Mouse (Mus musculus) ovary, postnatal 14 days (tissue): ENCODE measurements around the gene Crebrf.

Source experiments
- DNase-seq: peaks from one replicate; pipeline ENCODE4 v3.0.0; 2022; ENCODE audit warnings: low spot score

Gene Crebrf

DNA sequence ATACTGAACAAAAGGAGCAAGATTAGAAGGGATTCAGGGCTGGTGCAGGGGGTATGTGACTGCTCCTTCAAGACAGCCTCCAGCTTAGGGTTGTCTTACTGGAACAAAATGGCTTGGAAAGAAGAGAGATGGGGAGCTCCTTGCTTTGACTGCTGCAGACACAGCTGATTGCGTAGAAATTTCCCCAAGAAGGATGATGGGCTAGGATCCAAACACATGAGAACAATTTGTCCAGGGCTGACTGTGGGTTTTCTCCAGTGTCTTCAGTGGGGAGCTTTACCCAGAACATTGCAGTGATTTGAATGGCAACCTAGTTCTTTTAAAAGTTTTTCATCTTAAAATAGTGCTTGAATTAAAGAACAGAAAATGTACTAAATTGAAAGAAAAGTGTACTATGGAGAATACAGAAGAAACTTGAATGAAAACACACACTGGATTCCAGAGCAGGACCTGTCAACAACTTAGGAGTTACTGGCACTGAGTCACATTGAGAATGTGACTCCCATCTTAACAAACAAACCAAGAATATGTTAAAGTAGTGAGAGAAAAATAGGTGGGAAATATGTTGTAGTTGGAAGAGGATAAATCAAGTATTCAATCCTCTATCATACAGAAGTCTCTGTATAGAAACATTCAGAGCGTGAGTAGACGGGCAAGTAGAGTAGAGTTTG, 63.1 kb downstream of the Crebrf start:
- DNase-seq = no peak

DNA sequence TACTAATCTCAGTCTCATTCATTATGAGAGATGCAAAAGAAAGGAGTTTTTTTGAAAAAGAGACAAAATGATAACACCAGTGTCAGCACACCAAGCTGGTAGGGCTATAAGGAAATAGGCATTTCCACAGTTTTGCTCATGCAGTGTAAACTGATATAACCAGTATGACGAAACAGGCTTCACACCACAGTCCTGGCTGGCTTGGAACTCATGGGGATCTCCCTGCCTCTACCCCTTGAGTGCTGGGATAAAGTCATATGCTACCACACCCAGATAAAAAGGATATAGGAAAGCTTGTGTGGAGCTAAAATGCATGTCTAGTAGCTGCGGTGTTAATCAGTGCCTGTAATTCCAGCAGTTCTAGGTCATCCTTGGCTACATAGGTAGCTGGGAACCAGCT, 64.0 kb downstream of the Crebrf start:
- no peak for DNase-seq

DNA sequence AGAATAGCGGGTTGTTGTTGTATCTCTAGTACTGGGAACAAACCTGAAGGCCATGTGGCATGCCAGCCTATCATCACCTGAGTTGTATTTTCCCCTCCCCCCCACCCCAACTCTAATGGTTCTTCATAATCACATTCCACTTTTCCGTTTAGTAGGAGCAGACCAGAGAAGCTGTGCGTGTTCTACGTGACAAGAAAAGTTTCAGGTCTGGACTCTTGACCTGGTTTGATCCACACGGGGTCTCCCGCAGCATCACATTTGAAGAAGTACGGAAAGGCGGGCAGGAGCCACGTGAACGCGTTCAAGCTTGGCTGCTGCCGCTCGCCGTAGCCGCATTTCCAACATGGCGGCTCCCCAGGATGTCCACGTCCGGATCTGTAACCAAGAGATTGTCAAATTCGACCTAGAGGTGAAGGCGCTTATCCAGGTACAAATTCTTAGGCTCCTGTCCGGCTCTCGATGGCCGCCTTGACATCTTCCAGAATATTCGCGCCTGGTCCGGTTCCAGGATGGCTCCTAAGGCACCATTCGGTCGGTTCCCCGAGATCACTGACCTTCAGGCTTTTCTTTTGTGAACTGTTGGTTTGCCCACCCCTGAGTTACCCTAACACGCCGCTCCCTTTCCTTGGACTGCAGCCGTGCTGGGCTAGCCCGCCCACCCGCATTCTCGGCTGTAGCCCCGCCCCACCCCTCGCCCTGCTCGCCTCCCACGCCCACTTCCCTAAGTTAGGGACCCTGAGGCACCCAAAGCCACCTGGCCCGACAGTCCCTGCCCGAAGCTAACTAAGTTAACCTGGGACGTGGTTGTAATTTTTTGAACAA, 65.5 kb downstream of the Crebrf start, which contains the start of gene Bnip1:
Gene Bnip1, plus strand, starts transcription at position 317 of the 822 bp plus-strand sequence.
- DNase-seq = peak; percentile 69

DNA sequence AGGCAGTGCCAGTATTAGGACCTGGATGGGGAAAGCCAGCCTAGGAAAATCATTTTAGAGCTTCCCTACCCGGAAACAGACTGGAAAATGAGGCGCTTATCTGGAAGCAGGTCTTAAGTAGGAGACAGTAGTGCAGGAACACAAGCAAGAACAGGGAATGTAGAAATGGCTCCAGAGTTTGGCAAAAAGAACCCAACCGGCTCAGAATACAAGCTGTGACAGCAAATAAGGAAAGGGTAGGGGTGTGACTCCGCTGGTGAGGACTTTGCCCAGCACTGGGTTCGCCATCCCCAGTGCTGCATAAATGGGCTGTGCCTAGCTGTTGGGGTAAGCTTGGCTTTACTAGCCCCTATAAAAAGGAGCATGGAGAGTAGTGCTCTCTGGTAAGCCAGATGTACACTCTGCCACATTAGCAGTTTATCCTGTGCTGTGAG, 66.2 kb downstream of the Crebrf start:
- no peak for DNase-seq

DNA sequence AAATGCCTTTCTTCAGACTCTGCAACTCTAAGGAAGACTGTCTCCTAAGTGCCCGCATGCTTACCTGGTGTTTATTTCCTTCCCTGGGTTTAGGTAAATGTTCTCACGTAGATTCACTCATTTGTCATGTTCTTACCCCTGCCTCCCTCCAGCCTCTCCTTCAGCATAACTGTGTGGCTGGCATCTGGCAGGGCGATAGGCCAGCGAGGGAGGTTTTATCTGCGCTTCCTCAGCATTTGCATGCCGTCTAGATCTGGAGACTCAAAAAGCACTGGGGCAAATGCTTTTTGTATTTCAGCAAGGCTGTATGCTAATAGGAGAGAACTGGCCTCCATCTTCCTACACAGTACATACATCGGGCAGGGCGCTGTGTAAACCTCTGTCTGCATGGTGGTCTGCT, 69.1 kb downstream of the Crebrf start:
- DNase-seq = no peak

DNA sequence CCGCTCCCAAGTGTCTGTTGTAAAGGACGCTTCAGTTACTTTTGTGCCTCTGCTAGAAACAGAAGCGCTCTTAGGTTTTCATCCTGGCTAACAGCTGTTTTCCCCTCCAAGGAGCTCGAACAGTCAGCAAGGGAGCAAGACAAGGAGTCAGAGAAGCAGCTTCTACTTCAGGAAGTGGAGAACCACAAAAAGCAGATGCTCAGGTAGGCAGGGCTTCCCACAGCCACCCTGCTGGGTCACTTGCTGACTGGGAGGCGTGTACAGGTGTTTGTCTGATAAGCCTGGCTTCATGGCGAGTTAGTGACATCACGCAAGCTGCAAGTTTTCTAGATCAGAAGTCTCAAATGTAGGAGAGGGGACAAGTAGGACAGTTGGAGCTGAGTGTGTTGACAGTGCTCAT, 71.1 kb downstream of the Crebrf start:
- DNase-seq = no peak

DNA sequence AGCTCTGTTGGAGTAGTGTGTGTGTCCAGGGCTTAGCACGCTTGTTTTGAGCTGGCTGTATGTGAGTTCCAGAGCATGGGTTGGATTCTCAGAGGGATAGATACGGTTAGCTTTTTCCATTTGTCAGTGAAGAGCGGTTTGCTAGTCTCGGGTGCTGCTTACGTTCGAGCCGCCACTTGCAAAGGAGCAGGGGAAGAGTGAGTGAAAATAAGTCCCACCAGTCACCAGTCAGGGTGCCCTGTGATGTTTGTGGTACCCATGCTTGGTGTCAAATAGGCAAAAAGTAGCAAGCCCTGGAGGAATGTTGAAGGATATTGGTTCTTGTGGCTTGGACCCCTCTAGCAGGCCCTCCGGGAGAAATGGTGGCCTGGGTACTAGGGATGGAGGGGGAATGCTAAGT, 73.5 kb downstream of the Crebrf start:
- no peak for DNase-seq

DNA sequence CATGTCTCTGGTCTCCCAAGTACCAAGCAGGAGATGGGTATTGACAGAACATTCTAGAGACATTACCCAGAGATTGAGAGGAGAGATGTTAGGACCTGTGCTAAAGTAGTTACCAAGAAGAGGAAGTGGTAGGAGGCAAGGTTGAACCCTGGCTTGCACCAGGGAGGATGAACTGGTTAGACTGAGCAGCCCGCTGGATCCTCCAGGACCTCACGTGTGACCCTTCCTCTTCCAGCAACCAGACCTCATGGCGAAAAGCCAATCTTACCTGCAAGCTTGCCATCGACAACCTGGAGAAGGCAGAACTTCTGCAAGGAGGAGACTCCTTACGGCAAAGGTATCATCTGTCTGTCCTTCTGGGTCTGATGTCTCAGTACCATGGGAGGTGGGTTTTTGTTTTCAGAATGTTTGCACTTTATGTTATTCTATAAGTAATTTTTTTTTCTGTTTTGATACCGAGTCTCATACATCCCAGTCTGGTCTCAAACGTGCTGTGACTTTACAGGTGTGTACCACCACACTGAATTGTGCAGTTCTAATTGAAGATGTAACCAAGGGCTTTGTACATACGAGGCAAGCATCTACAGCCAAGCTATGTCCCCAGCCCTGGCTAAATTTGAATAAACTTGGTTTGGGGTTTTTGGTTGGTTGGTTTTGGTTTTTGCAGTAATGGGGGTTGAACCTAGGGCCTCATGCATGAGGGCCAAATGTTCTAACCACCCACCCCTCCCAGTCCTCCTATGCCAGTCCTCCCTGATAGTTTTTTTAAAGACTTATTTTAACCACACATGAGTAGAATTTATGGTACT, 74.2 kb downstream of the Crebrf start:
- no peak for DNase-seq

DNA sequence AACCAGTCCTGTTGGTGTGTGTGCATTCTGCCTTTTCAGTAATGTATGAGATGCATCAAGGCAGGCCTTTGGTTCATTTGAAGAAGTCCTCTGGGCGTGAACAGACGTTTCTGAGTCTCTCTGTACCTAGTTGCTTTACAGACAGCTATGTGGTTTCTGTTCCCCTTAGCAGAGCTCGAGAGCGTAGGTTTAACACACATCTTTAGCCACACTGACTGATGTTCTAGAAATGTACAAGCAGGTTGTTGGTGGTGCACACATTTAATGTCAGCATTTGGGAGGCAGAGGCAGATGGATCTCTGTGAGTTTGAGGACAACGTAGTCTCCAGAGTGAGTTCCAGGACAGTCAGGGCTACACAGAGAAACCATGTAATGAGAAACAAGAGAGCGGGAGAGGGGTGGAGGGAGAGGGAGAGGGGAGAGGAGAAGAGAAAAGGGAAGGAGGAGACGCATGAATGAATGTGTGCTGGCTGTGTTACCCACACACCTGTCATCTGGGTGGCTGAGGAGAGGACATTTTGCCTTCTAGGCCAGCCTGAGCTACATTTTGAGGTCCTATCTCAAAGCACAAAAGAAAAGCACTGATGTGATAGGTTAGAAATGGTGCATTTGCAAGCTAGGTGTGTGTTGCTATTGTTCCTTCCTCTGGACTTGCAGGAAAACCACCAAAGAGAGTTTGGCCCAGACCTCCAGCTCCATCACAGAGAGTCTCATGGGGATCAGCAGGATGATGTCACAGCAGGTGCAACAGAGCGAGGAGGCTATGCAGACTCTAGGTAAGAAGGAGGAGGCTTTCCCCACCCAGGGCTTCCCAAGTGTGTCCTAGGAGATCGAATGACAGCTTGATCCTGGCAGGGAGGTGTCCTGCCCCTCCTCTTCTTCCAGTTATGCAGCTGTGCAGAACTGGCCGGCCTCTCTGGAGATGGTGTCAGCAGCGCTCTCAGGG, 75.1 kb downstream of the Crebrf start:
- DNase-seq = no peak

DNA sequence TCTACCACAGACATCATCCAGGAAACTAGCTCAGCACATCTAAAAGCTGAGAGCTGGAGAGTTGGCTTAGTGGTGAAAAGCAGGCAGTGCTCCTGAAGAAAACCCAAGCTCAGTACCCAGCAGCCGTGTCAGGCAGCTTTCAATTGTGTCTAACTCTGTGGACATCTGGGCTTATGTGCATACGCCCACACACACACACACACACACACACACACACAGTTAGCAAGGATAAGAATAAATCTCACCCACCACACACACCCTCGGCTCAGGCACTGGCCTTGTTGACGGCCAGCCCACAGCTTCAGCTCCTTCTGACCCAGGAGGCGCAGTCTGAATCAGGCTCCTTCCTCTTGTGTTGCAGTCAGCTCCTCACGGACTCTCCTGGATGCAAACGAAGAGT, 76.1 kb downstream of the Crebrf start:
- no peak for DNase-seq

DNA sequence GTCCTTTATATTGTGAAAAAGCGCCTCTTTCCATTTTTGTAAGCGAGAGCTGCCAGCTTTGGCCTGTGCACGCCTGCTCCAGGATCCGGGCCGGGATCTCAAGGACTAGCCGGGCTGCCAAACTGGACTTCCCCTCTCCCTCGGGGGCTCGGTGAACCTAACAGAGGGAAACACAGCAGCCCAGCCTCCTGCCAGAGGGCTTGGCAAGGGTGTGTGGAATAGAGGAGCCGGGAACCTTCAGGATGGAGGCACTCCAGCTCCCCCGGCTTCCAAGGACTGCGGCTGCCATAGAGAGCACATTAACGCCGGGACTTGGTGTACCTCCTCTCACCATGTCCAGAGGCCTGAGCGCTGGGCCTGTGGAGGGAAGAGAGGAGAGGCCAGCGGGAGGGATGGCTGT, 76.6 kb downstream of the Crebrf start:
- DNase-seq = no peak

DNA sequence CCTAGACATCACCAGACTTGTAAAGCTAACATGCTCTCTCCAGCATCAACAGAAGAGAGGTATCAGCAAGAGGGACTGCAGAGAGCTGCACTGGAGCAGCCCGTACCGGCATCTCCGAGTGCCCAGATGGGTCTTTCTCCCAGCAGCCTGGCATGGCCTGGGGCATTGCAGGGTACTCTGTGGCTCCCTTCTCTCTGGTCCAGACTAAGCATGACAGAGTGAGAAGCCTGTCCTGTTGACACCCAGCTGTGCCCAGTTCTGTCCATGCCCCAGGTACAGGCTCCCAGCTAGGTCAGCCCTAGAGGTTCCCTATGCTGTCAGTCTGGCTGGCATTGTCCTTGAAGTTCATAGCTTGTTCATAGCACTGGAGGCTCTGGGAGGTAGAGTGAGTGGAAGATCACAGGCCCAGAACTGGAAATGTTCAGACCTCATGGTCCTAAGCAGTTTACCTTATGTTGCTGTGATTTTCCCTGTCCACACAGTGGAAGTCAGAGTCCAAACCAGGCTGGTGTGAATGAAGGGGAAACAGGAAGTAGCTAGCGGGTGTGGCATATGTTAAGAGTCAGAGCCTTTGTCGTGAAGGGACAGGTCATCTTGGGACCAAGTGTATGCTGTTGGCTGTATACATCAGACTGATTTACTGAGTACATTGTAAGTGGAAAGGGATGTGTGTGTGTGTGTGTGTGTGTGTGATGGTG, 77.8 kb downstream of the Crebrf start:
- DNase-seq = no peak

DNA sequence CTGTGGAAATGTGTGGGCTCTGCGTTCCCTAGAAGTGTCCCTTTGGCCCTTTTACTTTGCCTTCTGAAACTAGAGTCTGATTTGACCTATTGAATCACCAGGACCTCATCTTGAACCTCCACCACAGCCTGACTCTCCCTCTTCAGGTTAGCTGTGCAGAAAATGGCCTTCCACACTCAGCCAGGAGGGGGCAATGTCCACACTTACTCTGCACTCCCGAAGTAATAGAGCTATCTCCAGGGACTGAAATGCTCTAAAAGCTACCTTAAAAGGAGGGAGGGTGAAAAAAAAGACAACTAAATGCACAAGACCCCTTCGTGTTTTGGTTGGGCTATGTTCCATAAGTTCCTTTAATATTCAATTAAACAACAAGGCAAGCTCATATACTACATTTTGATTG, 79.3 kb downstream of the Crebrf start:
- peak; percentile 36 for DNase-seq

DNA sequence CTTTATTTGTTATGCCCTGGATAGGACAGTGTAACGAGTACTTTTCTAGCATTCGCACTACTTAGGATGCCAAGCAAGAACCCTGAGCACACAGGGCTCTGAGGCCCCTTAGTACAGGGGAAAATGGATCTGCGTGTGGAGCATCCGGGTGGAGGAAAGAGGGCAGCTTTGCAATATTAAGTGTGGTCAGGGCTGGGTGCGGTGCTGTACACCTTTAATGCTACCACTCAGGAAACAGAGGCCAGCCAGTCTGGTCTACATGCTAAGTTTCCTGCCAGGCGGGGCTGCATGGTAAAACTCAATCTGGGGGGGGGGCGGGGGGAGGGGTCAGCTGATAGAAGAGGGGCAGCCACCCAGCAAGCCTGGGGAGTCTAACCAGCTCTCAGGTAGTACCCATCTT, 79.9 kb downstream of the Crebrf start:
- DNase-seq = no peak

DNA sequence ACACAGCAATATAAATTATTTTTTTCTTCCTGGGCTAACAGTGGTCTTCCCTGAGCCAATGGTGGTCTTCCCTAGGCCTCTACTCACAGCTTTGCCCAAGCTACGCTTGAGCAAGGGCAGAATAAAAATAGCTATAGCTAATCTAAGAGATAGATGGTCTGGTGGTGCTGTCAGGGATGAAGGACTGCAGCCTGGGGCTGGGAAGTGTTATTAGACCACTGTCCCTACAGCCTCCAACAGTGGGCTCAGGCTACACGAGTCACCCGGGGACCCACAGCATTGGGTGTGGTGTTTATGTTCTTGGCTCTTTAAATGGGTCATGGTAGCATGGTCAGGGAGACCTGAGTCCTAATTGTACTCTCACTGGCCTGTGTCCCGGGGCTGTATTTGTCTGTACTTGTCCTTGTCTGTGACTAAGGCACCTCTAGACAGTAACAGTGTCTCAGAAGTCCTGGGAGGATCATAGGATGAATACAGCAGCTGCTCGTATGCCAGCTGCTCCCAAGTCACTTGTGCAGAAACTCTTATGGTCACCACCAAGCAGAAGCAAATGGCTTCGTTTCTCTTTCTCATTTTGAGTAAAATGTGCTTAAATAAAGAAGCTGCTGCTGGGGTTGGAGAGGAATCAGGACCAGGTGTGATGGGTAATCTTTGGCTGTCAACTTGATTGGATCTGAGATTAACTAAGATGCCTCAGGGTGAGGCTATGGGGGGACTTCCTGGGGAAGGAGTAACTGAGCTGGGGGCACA, 82.1 kb downstream of the Crebrf start:
- DNase-seq = no peak

DNA sequence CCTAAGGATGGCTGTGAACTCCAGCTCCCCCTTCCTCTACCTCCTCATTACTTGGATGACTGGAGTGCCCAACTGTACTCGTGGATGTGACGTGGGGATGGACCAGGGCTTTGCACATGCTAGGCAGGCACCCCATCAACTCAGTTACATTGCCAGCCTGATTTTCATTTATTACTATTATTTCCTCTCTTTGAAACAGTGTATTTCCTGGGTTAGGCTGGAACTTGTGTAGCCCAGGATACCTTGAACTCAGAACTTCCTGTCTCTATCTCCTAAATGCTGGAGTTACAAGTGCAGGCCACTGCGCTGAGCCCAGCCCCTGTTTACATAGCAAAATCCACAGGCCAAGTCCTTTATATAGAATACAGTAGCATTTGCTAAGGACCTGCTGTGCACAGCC, 87.4 kb downstream of the Crebrf start:
- no peak for DNase-seq

DNA sequence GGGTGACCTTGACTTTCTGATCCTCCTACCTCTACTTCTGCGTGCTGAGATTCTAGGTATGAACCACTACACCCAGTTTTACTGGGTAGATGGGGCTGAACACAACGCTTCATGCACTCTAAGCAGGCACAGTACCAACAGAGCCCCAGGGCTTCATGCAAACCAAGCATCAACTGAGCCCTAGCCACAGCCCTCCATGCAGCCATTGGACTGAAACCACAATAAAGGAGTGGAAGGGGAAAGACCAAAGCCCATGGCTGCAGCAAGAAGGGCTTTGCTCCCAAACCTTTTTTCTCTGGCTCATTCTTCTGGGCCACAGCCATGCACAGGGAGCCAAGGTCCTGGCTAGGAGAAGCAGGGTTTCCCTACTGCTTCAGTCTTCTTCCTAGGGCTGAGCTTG, 97.2 kb downstream of the Crebrf start:
- no peak for DNase-seq

DNA sequence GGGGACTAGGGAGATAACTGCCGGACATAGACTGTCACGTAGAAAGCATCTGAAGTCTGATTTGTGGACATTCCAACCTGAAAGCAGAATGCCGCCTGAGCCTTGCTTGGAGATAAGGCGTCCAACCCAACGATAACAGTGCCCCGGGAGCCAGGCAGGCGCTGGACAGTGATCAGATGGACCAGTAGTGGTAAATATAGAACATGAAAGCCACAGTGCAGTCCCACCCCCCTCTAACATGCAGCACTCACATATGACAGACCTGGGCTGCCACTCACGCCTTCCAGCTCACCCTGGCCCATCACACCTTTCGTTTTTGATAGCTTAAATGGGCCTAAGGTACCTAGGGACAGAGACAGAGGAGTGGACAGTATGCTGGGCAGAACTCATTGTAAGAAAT, 98.0 kb downstream of the Crebrf start:
- DNase-seq = no peak

DNA sequence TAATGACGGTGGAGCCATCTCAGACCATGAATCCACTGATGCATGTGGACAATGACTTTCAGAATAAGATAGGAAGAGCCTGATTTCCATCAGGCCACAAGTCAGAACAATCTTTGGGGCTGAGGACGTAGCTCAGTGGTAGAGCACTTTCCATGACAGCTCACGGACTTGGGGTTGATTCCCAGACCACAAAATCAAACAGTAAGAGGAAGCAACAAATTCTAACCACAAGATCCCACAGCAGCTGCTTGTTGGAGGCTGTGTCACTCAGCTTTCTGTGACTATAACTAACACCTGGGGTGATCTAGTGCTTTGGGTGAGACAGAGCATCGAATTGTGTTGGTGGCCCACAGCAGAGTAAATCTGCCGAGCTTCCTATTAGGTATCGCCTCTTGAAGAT, 101.4 kb downstream of the Crebrf start:
- DNase-seq = no peak

DNA sequence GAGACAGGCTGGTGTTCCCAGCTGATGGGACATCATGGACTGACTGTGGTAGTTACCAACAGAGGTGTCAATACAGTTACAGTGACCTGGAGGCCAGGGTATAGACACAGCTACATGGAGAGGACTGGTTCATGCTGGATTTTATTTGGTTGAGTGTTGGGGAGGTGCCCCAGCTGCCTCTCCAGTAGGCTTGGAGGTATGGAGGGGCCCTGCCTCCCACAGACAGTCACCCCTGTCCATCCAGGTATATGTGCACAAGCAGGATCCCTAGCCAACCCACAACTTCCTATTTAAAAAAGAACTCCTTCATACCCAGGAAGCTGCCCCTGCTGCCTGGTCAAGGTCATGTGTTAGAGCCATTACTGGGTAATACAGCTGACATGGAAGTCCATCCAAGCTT, 102.3 kb downstream of the Crebrf start:
- no peak for DNase-seq
